Mouse (Mus musculus): ENCODE data around the gene Nfe2l2. TPM values are rescaled to one million over a fixed set of nuclear protein-coding genes. Genes with fewer than 3 reads are reported as not detected.

Gene Nfe2l2
- polyA plus RNA-seq (2012; rRNA removed): 55.7 and 73.4 TPM in 2 replicates

DNA sequence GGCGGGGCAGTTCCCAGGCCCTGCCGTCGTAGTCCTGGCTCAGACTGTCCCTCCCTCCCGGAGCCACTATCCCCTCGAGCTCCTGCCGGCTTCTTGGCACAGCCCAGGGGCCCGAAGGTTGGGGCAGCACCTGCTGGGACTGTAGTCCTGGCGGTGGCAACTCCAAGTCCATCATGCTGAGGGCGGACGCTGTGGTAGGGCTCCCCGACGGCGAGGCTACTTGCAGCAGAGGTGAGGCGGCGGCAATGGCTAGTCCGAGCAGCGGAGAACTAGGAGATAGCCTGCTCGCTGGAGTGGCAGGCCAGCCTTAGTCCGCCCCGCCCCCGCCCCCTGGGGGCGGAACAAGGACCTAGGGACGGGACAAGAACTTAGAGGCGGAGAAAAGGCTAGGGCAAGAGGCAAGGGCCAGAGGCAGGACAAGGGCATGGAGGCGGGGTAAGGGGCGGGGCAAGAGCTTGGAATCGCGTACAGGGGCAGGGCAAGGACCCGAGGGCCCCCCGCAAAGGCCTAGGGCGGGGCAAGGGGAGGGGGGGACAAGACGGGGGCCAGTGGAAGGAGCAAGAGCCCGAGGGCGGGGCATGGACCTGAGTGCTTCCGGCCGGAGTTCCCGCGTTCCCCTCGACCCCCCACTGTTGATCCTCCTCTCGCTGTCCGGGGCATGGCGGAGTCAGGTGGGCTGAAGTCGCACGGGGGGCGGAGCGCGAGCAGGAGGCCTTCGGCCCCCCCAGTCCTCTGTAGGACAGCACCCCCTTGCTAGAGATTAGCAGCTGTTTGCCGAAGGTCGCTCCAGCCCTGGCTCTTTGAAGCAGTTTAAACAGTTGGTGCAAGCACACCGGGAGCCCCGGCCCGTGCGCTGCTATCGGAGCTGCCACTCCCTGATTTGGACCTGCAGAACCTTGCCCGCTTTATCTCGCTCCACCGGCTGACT is at the start of gene Nfe2l2:
Nfe2l2 (minus strand) TSS at position 408 of the 928 bp plus-strand sequence.

DNA sequence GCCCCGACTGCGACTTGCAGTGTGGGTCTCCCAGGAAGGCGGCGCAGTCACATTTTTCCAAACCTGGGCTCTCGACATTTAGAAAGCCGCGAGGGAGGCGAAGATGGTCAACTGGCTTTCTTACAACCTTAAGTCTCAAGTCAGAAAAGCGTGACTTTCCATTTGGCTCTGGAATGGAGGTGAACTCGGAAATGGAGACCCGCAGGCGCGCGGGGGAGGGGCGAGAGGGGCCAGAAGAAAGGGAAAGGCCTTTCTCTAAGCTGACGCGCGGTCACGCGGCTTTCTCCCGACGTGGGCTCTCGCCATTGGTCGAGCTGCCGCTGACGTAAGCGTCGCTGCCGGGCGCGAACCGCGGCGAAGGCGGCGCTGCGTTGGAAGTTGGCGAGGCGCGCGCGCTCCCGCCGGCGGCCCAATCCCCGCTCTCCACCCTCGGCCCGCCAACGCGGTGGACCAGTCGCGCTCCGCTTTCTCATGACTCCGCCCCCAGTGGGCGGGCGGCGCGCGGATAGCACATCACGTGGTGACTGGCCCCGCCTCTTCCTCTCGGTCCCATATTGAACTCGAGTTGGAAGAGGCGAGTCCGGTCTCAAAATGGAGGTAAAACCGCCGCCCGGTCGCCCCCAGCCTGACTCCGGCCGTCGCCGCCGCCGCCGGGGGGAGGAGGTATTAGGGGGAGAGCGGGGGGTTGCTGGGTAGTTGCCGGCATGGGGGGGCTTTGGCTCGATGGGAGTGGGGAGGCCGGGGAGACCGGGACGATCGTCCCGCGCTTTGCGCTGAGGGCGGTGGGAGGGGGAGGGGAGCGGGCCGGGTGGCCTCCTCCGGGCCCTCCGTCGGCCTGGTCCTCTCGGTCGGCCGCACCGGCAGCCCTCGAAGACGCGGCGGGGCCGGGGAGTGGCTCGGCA is 45.5 kb downstream of the Nfe2l2 start, which contains the start of gene Hnrnpa3:
Hnrnpa3 (plus strand) TSS at position 535 of the 902 bp plus-strand sequence.

Other genes with a start within 250 kb of the Nfe2l2 start
- gene Hnrnpa3, start 45.4 kb downstream of the Nfe2l2 start, polyA plus RNA-seq (2012; rRNA removed): 1.3 and 2.3 TPM in 2 replicates
- gene Agps, start 127.5 kb upstream of the Nfe2l2 start, polyA plus RNA-seq (2012; rRNA removed): 1.4 and 2.0 TPM in 2 replicates
- gene Ttc30b, start 233.9 kb upstream of the Nfe2l2 start, polyA plus RNA-seq (2012; rRNA removed): 5.4 and 6.3 TPM in 2 replicates